Mouse (Mus musculus) adrenal gland, postnatal 14 days (tissue): ENCODE measurements at regions not wholly inside any gene's neighbourhood (a gene's known extent, or its start where the extent isn't known, plus 50 kb on each side); places are given as distances from the start of the nearest gene placed in this dataset.

Experiments
- DNase-seq: peaks from one replicate; pipeline ENCODE4 v3.0.0; 2021; ENCODE audit warnings: mixed read lengths
- microRNA-seq, 2 experiments: library from miRNA; unstranded; fragments of <30 nt; microRNA quantifications; one replicate each; pipeline ENCODE4 v1.2.0; 2021

DNA sequence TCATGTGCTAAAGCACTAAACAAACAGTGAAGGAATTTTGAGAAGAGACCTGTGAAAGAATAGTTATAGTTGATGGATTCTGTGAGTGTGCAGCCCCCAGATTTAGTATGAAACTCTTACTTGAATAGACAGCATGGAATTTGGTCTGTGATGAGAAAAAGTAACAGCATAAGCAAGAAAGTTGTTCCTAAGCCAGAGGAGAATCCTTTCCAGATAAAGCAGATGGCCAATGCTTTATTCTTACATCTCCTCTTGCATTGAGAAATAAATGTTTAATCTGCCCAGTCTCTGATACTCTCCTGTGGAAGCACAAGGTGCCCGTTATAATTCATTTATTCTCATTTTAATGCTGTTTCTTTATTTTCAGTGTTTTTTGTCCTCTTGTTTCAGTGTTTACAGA is 263.5 kb downstream of the Tecrl start:
- no peak for DNase-seq

DNA sequence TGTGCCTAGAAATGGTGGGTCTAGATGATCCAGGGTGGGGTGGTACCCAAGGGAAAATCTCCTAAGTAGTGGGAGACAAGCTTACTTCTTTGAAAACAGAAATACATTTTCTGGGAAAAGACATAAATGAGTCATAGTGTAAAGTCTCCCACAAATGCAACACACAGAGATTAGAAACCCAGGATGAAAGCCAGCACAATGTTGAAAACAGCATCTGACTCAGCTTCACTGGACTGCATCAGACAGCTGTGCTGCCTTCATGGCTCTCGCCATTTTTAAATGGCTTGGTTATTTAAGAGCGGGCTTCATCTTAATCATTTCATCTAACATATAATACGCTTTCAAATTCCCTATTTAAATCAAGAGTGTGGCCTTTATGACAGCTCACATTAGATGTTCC is 300.2 kb downstream of the Tecrl start:
- DNase-seq: no peak

DNA sequence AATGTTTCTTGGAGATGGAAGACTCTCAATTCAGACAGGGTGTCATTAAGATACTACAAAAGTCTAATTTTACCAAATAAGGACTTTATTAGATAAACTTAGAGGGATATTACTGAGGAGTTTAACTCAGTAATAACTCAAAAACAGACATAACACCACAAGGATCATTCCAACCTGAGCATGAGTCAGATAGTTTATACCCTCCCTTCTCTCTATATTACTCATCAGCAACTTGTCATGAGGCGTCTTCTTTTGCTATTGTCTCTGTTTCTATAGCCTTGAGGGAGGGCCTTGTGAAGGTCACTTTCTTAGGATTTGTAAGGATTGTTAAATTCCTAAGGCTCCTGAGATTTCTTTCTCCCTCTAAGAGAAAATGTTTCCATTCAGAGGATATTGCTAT is 307.8 kb downstream of the Tecrl start:
- no peak for DNase-seq

DNA sequence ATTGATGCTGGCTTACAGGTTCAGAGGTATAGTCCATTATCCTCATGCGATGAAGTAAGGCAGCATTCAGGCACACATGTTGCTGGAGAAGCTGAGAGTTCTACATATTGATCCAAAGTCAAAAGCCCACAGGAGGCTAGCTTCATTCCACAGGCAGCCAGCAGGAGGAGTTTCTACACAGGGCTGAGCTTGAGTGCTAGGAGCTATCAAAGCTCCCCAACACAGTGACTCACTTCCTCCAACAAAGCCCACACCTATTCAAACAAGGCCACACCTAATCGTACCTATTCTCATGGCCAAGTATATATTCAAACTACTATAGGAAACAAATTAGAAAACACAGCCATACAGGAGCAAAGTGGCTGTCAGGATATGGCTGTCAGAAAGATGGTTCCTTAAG is 325.3 kb downstream of the Tecrl start:
- DNase-seq: no peak

DNA sequence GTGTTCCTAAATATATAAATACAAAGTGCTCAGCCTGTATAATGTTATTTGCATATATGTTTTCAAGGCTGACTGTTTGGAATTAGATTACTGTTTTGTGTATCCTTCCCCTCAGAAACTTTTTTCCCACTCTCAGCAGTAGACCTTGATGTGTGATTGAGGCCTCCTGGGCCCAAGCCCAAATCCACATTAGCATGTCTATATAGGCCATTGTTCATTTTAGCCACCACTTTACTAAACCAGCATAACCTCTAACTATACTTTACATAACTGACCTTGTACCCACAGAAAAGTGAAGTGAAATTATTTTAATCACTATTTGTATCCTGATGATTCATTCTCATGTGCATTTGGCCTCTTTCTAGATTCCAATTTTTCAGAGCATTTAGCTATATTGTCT is 349.0 kb downstream of the Tecrl start:
- no peak for DNase-seq

DNA sequence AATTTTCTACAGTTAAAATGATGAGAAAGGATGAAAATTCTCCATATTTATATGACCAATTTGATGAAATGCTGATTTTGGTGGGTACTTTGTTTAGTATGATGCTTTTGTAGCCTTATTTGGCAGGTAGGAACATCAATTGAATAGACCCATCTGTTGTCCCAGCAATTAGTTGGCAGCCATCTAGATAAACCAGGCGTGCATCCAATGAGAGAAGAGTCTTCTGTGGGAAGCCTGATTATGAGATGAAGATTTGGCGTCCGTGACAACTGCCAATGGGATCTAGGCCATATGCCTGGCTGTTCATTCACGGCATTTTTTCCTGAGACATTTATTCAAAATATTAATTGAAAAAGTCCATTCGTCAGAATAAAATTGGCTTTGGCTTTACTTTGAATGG is 365.9 kb downstream of the Tecrl start:
- DNase-seq: no peak

DNA sequence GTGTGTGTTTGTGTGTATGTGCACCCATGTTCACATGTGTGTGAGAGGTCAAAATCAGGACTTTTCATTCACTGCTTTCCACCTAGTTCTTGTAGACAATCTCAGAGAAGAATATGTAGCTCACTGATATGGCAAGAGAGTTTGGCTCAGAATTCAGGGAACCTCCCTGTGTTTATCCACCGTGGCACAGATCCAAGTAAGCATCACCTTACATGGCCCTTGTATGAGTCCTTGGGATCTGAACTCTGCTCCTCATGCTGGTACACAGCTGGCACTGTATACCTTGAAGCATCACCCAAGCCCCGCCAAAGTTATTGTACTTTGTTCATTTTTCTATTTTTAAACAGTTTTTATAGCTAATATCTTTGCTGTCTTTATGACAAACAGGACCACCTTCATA is 385.7 kb downstream of the Tecrl start:
- DNase-seq: no peak

DNA sequence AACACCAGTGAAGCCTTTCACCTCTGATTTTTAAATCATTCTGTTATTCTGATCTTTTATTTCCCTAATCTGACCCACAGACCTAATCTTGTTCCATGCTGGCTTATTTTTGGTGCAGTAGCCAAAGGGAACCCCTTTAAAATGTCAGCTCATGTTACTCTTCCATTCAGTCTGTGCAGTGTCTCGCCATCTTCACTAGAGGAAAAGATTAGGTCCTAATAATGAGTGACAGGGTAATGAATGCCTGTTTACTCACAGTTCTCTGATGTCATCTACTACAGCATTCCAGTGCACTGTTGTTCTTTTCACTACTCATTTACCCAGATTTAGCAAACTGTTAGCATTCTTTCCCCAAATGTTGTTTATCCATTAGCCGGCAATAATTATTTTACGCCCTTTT is 388.2 kb downstream of the Tecrl start:
- no peak for DNase-seq

DNA sequence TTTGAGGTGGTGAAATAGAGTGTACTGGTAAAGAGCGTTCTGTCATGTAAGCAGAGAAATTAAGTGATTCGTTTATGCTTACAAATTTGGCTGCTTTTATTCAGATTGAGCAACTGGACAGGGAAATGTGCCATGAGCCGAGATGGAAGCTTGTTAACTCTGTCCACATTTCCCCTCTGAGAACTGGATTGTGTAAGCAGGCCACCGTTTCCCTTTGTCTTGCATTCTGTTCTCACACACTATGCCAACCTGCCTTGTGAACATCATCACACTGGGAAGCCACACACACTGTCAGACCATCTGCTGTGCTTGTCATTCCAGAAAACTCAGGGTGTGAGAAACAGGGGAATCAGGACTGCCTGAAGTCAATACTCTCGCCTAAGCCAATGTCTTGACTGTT is 388.8 kb downstream of the Tecrl start:
- DNase-seq: peak; percentile 53

DNA sequence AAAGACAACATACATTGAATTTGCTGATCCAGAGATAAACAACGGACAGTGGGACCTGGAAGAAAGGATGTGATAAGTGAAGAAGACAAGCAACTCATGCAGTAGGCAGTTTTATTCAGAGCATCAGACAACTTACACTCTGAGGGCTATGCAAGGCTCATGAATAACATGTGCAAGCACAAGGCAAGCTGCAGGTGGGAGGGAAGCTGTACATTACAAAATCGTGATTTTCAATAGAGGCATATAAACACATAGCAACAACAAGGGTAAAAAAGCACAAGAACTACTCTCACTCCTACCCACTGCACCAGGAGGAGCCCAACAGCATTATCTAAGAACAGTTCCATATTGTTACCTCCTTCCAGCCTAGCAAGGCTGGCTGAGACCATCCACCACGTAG is 390.5 kb downstream of the Tecrl start:
- DNase-seq: no peak

DNA sequence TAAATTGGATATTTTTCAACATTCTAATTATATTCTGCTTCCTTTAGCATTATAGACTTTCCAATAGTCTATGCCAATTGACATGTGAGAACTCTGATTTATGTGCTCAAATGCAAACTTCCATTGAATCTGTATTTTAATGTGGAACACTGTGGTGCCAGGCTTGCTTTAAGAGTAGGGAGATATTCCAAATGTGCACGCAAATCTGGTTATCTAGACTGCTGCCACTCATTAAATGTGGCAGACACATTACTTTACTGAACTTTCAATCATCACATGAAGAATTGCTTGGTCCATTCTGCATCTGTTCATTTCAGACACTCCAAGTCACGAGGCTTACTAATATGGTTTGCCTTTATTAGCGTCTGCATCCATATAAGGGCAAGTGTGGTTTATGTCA is 399.0 kb downstream of the Tecrl start:
- DNase-seq: no peak

DNA sequence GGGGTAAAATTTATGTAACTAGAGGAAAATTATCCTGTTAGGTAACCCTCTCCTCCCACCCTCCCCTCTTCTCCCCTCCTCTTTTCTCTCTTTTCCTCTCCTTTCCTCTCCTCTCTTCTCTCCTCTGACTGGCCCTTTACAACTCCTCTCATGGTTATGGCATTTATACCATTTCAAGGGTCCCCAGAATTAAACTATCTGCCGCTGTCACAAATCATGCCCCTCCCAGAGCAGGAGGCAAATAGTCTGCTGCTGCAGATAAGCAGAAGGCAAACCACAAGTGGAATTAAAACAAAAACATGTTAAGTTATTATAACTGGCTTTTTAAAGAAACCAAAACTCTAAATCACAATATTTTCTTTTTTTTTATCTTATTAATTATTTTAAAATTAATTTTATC is 407.9 kb downstream of the Tecrl start:
- DNase-seq: no peak

DNA sequence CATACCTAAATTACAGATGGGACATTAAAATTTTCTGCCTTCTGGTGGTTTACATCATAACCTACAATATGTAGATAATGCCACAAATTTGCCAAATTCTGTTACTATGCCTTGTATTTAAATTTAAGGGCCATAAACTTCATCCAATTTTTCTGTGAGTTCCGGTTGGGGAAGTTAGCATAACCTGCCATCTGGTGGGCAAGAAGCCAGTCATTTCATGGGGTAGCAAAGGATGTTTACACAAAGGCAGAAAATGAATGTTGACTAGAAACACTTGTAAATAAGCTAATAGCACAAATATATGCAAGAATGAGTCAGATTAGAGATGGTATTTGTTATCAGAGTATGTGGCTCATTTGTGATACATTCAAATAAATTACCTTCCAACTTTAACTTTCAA is 415.2 kb downstream of the Tecrl start:
- no peak for DNase-seq

DNA sequence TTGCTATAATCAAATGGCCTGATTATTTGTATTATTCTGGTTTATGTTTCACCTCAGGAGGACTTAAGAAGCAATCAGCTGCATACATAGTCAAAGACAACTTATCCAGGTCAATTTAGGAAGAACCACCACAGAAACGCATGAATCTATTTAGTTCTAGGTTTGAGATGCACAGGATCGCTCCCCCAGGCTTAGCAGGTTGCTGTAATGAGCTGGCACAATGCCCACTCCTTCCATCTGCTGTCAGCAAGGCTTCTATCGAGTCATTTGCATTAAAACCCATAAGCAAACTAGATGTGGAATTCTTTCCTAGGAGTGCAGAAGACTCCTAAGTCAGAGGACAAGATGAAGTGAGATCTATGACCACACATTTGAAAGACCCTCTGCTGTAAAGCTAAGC is 455.6 kb downstream of the Tecrl start:
- DNase-seq: peak; percentile 5

DNA sequence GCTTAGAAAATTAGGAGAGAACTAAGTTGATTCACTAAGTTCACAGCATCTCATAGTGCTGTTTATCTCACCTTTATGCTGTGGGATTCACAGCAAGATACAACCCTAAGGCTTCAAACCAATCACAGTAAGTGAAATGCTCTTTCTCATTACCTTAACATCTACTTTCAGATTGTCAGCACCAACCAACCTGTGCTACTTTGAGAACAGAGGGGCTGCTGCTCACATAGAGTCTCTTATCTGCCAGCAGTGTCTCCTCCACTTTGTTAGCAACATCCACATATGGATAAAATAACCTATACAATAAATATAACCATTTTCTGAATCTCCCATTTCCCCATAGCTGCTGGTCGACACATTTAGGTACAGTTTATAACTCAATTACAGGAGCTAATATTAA is 456.1 kb downstream of the Tecrl start:
- DNase-seq: no peak

DNA sequence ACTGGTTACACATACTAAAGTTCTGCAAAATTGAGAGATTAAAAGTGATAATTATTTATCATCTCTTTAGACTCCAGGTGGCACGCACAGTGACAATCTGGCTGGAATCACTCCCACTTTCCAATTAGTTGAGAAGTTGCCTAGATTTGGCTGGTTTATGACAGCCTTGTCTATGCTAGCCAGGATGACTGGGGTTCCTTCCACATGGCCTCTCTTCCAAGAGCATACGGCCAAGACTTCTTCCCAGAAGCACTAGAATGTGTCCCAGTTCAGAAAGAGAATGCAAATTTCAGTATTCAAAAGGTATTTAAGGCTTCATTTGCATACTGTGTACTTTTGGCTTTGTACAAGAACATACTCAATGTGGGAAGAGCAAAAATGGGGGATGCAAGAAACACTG is 456.6 kb downstream of the Tecrl start:
- no peak for DNase-seq

DNA sequence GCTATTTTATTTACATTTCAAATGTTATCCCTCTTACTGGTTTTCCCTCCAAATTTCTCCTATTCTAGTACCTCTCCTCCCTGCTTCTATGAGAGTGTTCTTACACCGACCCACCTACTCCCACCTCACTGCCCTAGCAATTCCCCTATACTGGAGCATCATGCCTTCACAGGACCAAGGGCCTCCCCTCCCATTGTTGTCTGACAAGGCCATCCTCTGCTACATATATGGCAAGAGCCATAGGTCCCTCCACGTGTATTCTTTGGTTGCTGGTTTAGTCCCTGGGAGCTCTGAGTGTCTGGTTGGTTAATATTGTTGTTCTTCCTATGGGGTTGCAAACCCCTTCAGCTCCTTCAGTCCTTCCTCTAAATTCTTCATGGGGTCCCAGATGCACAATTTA is 485.7 kb downstream of the Tecrl start:
- DNase-seq: no peak

DNA sequence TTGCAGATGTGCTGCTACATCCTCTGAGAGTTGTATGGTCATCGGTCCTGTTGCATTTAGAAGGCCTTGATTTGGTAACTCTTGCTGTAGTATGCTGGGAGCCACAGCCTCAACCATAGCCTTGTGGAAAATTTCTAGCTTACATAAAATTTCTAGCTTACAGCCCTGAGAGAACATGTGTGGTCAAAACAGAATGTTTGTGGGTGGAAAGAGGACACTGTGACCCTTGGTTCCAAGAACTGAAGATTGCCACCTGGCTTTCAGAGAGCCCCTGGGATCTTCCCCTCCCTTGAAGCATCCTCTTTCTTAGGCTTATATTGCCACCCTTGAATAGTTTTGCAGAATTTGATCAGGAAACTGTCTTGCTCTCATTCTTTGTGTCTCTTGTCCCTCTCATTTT is 490.6 kb downstream of the Tecrl start:
- no peak for DNase-seq

DNA sequence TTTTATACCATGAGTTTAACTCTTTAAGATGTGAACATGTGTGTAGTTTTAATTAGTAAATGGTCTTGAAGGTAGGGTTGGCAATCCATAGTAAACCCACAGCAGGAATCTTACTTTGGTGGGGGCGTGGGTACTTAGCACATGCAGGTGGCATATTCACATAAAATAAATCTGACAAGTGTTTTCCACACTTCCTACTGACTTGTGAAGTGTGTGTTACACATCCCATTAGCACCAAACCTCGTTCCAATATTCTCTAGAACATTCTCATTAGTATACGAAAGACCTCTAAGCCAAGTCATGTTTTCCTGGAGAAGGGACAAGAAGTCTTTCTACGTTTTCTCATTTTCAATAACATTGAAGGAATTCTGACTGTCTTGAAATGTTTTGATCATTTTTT is 529.7 kb downstream of the Tecrl start:
- no peak for DNase-seq

DNA sequence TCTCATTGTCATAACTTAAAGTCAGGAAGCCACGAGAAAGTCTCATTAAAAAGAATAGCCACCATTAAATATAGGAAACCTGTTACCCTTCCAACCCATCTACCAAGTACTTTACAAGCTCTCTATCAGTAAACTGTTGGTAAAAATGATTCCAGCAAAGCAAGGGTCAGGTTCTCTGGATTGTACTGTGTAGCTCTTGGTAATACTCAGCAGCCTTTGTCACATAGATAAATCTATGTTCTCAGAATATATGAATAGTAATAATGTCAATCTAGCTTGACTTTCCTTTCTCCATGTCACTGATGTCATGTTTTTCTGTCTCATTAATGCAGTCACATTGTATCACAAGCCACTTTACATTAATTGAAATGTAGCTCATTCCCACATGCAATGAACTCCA is 561.8 kb downstream of the Tecrl start:
- no peak for DNase-seq

Small RNAs in the stretch of these regions (microRNA-seq; reads per million reads assigned to microRNA genes)
- gene Mir1187: 0 reads per million in 2 experiments
